Mouse (Mus musculus) ES-E14 (cell line): Measurements from ENCODE around the gene Epsti1. TPM values are rescaled to one million over a fixed set of nuclear protein-coding genes. Genes with fewer than 3 reads are reported as not detected.

Source experiments
- DNase-seq: peaks from one replicate; pipeline ENCODE4 v3.0.0-alpha.2; 2013; ENCODE audit warnings: low read depth, low spot score
- H3K27ac ChIP-seq: 2 replicates; pipeline ENCODE4 v1.5.1; 2012; ENCODE audit warnings: low read depth, mild to moderate bottlenecking, low read length, moderate library complexity, mixed read lengths; ENCODE audit not compliant: poor library complexity, insufficient read depth, severe bottlenecking
- H3K36me3 ChIP-seq: 2 replicates; pipeline ENCODE4 v1.6.1; 2012; ENCODE audit warnings: mild to moderate bottlenecking, low read length, moderate library complexity, mixed read lengths; ENCODE audit not compliant: control insufficient read depth, poor library complexity, insufficient read depth, severe bottlenecking
- H3K4me1 ChIP-seq, 2 experiments: fragments of 150-350 bp in 1 of 2; sonication (generic) in 1 of 2; 2 replicates each; pipeline ENCODE4 v1.6.1; 2012; ENCODE audit warnings: low read length in 2 of 2, mild to moderate bottlenecking in 1 of 2, mixed read lengths in 1 of 2; ENCODE audit not compliant: control insufficient read depth in 2 of 2, insufficient read depth in 2 of 2, poor library complexity in 1 of 2
- H3K4me3 ChIP-seq, 2 experiments: fragments of 150-350 bp in 1 of 2; sonication (generic) in 1 of 2; 2 replicates each; pipeline ENCODE4 v1.5.1; 2012; ENCODE audit warnings: low read length in 2 of 2, low read depth in 1 of 2, mild to moderate bottlenecking in 1 of 2, mixed read lengths in 1 of 2; ENCODE audit not compliant: insufficient read depth in 1 of 2, poor library complexity in 1 of 2, severe bottlenecking in 1 of 2
- H3K9ac ChIP-seq: 2 replicates; pipeline ENCODE4 v1.6.1; 2012; ENCODE audit warnings: low read depth, mild to moderate bottlenecking, low read length, mixed read lengths; ENCODE audit not compliant: poor library complexity, insufficient read depth, severe bottlenecking
- H3K9me3 ChIP-seq: fragments of 150-350 bp; sonication (generic); 2 replicates; pipeline ENCODE4 v1.6.1; 2012; ENCODE audit warnings: low read depth, mild to moderate bottlenecking, low read length; ENCODE audit not compliant: control insufficient read depth, insufficient read depth
- CHD2 ChIP-seq: IDR thresholded peaks from 2 replicates; pipeline ENCODE4 v1.6.1; 2014; ENCODE audit warnings: mild to moderate bottlenecking, low read depth, low read length, inconsistent platforms
- HCFC1 ChIP-seq: IDR thresholded peaks from 2 replicates; pipeline ENCODE4 v1.6.1; 2012; ENCODE audit warnings: low read length, inconsistent platforms, borderline replicate concordance; ENCODE audit not compliant: insufficient read depth
- MAFK ChIP-seq: IDR thresholded peaks from 2 replicates; pipeline ENCODE4 v1.6.1; 2014; ENCODE audit warnings: mild to moderate bottlenecking, low read depth, low read length, inconsistent platforms; ENCODE audit not compliant: insufficient read depth
- ZC3H11A ChIP-seq: IDR thresholded peaks from 2 replicates; pipeline ENCODE4 v1.6.1; 2012; ENCODE audit warnings: low read depth, mild to moderate bottlenecking, inconsistent platforms, low read length, borderline replicate concordance
- ZNF384 ChIP-seq: IDR thresholded peaks from 2 replicates; pipeline ENCODE4 v1.6.1; 2012; ENCODE audit warnings: low read depth, low read length, inconsistent platforms
- in situ Hi-C, 2 experiments: fragments of 600-800 bp; cut with MboI; formaldehyde crosslinking; loops; one replicate each; pipeline ENCODE4 v1.15.1; 2025; ENCODE audit warnings: low sequenced_read_pairs in 2 of 2, inconsistent platforms in 1 of 2; ENCODE audit not compliant: unreplicated experiment in 2 of 2
- total RNA-seq: library from RNA; depleted of rRNA; stranded (reverse); fragments of 300-350 nt; gene quantifications from 2 replicates; pipeline ENCODE4 v1.2.3, GENCODE M21; 2012; rRNA removed

Epsti1 gene
- total RNA-seq, 1 experiment = not detected

GRCm38 (mm10) chr14:78048258-78048657 is 144.2 kb downstream of the Epsti1 start:
- Histone ChIP-seq H3K27ac (no peak overlapping the region), H3K36me3 (no peaks in the 10 kb centered on the region; the same call in 1 of the 2 replicates), H3K4me3 (no peak overlapping the region), H3K9ac (no peak overlapping the region), H3K4me1 (no peaks in the 10 kb centered on the region), H3K9me3 (no peaks in the 10 kb centered on the region)
- no peak for DNase-seq
- in situ Hi-C loops = no loop called here
- TF ChIP-seq HCFC1 (no peak), CHD2 (no peak), MAFK (no peak), ZNF384 (no peak), ZC3H11A (no peak)

GRCm38 (mm10) chr14:78048674-78049073 is 144.6 kb downstream of the Epsti1 start:
- no peak overlapping the region for H3K9ac ChIP-seq
- no peak for DNase-seq
- in situ Hi-C loops = no loop called here
- no peak overlapping the region for H3K4me3 ChIP-seq
- H3K9me3 ChIP-seq = no peaks in the 10 kb centered on the region
- TF ChIP-seq HCFC1 = no peak
- no peak for TF ChIP-seq ZNF384
- TF ChIP-seq CHD2 = no peak
- TF ChIP-seq MAFK = no peak
- TF ChIP-seq ZC3H11A = no peak
- no peaks in the 10 kb centered on the region; the same call in 1 of the 2 replicates for H3K36me3 ChIP-seq
- no peak overlapping the region for H3K27ac ChIP-seq
- no peaks in the 10 kb centered on the region for H3K4me1 ChIP-seq

Other genes with a start within 250 kb of the Epsti1 start
- gene Dnajc15, start 29.1 kb upstream of the Epsti1 start, total RNA-seq = 37.9 and 53.6 TPM in 2 replicates
- not detected in 2 replicates for gene Fam216b, start 184.8 kb downstream of the Epsti1 start, total RNA-seq